Mouse (Mus musculus): ENCODE measurements around the gene Glt6d1. TPM values are rescaled to one million over a fixed set of nuclear protein-coding genes. Genes with fewer than 3 reads are reported as not detected.

The Glt6d1 gene
- polyA plus RNA-seq, 2 experiments, result not detected

GRCm38 (mm10) chr2:25765269-25765668 is 50.4 kb downstream of the Glt6d1 start, which contains the start of gene Lcn3:
Gene Lcn3, plus strand, starts transcription at chr2:25765569.
- no peak for TF ChIP-seq POLR2A (IDR thresholded peaks at IDR 0.05; ENCODE audit: borderline replicate concordance, extremely low read depth, insufficient read depth, insufficient read length)
- Histone ChIP-seq H3K27ac (replicated peaks; ENCODE audit: low read depth, low read length) (no peak within 1 kb of the TSS), H3K9ac (ENCODE audit: low read depth, low read length, severe bottlenecking) (no peak within 1 kb of the TSS), H3K9me3 (ENCODE audit: control insufficient read depth, low read length) (no peaks in the 10 kb centered on the region), H3K4me3 (replicated peaks; ENCODE audit: low read length) (no peak within 1 kb of the TSS), H3K36me3 (ENCODE audit: control insufficient read depth, insufficient read depth, low read length) (no peaks in the 10 kb centered on the region), H3K4me1 (ENCODE audit: control insufficient read depth, insufficient read depth, low read length) (no peaks in the 10 kb centered on the region), H3K27me3 (ENCODE audit: control insufficient read depth, insufficient read depth, low read length) (no peaks in the 10 kb centered on the region), H3K4me2 (replicated peaks; ENCODE audit: low read depth, low read length, severe bottlenecking) (no peak within 1 kb of the TSS)
- 43% methylated on average over 2 of the region's 2 CpGs for WGBS
- ATAC-seq (ENCODE audit: low FRiP score, low read depth) (no peak), DNase-seq (ENCODE audit: low spot score) (no peak)

- no peaks in the 10 kb centered on the region for H3K9me3 ChIP-seq (ENCODE audit: control insufficient read depth, low read length)
- WGBS, result 57% methylated on average over 4 of the region's 4 CpGs
- H3K4me2 ChIP-seq (replicated peaks; ENCODE audit: low read depth, low read length, severe bottlenecking), result no peak overlapping the region
- no peaks in the 10 kb centered on the region for H3K4me1 ChIP-seq (ENCODE audit: control insufficient read depth, insufficient read depth, low read length)
- H3K36me3 ChIP-seq (ENCODE audit: control insufficient read depth, insufficient read depth, low read length), result no peaks in the 10 kb centered on the region
- no peak overlapping the region for H3K27ac ChIP-seq (replicated peaks; ENCODE audit: low read depth, low read length)
- TF ChIP-seq POLR2A (IDR thresholded peaks at IDR 0.05; ENCODE audit: borderline replicate concordance, extremely low read depth, insufficient read depth, insufficient read length), result no peak
- ATAC-seq (ENCODE audit: low FRiP score, low read depth) (no peak), DNase-seq (ENCODE audit: low spot score) (no peak)
- no peaks in the 10 kb centered on the region for H3K27me3 ChIP-seq (ENCODE audit: control insufficient read depth, insufficient read depth, low read length)
- no peak overlapping the region for H3K9ac ChIP-seq (ENCODE audit: low read depth, low read length, severe bottlenecking)
- no peak overlapping the region for H3K4me3 ChIP-seq (replicated peaks; ENCODE audit: low read length)
Observed at GRCm38 (mm10) chr2:25758064-25758625, 57.5 kb downstream of the Glt6d1 start.

- no peaks in the 10 kb centered on the region for H3K9me3 ChIP-seq (ENCODE audit: control insufficient read depth, low read length)
- TF ChIP-seq POLR2A (IDR thresholded peaks at IDR 0.05; ENCODE audit: borderline replicate concordance, extremely low read depth, insufficient read depth, insufficient read length), result no peak
- no peak overlapping the region for H3K4me2 ChIP-seq (replicated peaks; ENCODE audit: low read depth, low read length, severe bottlenecking)
- 89% methylated on average over 1 of the region's 1 CpGs for WGBS
- H3K9ac ChIP-seq (ENCODE audit: low read depth, low read length, severe bottlenecking), result no peak overlapping the region
- H3K4me3 ChIP-seq (replicated peaks; ENCODE audit: low read length), result no peak overlapping the region
- no peak overlapping the region for H3K27ac ChIP-seq (replicated peaks; ENCODE audit: low read depth, low read length)
- DNase-seq (ENCODE audit: low spot score) (no peak), ATAC-seq (ENCODE audit: low FRiP score, low read depth) (no peak)
- H3K27me3 ChIP-seq (ENCODE audit: control insufficient read depth, insufficient read depth, low read length), result no peaks in the 10 kb centered on the region
- H3K4me1 ChIP-seq (ENCODE audit: control insufficient read depth, insufficient read depth, low read length), result no peaks in the 10 kb centered on the region
- no peaks in the 10 kb centered on the region for H3K36me3 ChIP-seq (ENCODE audit: control insufficient read depth, insufficient read depth, low read length)
Observed at GRCm38 (mm10) chr2:25754201-25754600, 61.4 kb downstream of the Glt6d1 start.

Other genes with a start within 250 kb of the Glt6d1 start
- 10.9 and 15.0 TPM in 2 replicates for gene Mamdc4, start 241.0 kb downstream of the Glt6d1 start, polyA plus RNA-seq (2012; rRNA removed)
- 1.4 and 1.8 TPM in 2 replicates for gene Mamdc4, start 241.0 kb downstream of the Glt6d1 start, polyA plus RNA-seq (2014; fragmentation: Nextera tagmentation; extraction: Ambion mirVana)
- gene Phpt1, start 240.6 kb downstream of the Glt6d1 start, polyA plus RNA-seq (2012; rRNA removed), result 137 and 139 TPM in 2 replicates
- gene Phpt1, start 240.6 kb downstream of the Glt6d1 start, polyA plus RNA-seq (2014; fragmentation: Nextera tagmentation; extraction: Ambion mirVana), result 167 and 176 TPM in 2 replicates
- gene Ajm1, start 234.1 kb downstream of the Glt6d1 start, polyA plus RNA-seq (2012; rRNA removed), result 2.5 and 3.5 TPM in 2 replicates
- gene Ajm1, start 234.1 kb downstream of the Glt6d1 start, polyA plus RNA-seq (2014; fragmentation: Nextera tagmentation; extraction: Ambion mirVana), result 0.18 and 0.19 TPM in 2 replicates
- gene Rabl6, start 207.3 kb downstream of the Glt6d1 start, polyA plus RNA-seq (2012; rRNA removed), result 99.4 and 110 TPM in 2 replicates
- gene Rabl6, start 207.3 kb downstream of the Glt6d1 start, polyA plus RNA-seq (2014; fragmentation: Nextera tagmentation; extraction: Ambion mirVana), result 74.8 and 80.7 TPM in 2 replicates
- 0.03 TPM in 2 replicates for gene Ccdc183, start 198.2 kb downstream of the Glt6d1 start, polyA plus RNA-seq (2012; rRNA removed)
- 0.19 and 0.28 TPM in 2 replicates for gene Ccdc183, start 198.2 kb downstream of the Glt6d1 start, polyA plus RNA-seq (2014; fragmentation: Nextera tagmentation; extraction: Ambion mirVana)
- gene Tmem141, start 193.8 kb downstream of the Glt6d1 start, polyA plus RNA-seq (2012; rRNA removed), result 25.6 and 26.8 TPM in 2 replicates
- gene Tmem141, start 193.8 kb downstream of the Glt6d1 start, polyA plus RNA-seq (2014; fragmentation: Nextera tagmentation; extraction: Ambion mirVana), result 30.3 and 31.9 TPM in 2 replicates
- 0.92 and 0.98 TPM in 2 replicates for gene Fcna, start 187.8 kb downstream of the Glt6d1 start, polyA plus RNA-seq (2012; rRNA removed)
- gene Fcna, start 187.8 kb downstream of the Glt6d1 start, polyA plus RNA-seq (2014; fragmentation: Nextera tagmentation; extraction: Ambion mirVana), result 2.0 TPM in 2 replicates
- 0.13 and 0.29 TPM in 2 replicates for gene Lcn8, start 162.7 kb downstream of the Glt6d1 start, polyA plus RNA-seq (2012; rRNA removed)
- gene Lcn8, start 162.7 kb downstream of the Glt6d1 start, polyA plus RNA-seq (2014; fragmentation: Nextera tagmentation; extraction: Ambion mirVana), result 0.72 TPM in 1 of 2 replicates, not detected in the other
- gene Lcn5, start 157.9 kb downstream of the Glt6d1 start, polyA plus RNA-seq (2012; rRNA removed), result 0.26 TPM in 1 of 2 replicates, not detected in the other
- gene Lcn5, start 157.9 kb downstream of the Glt6d1 start, polyA plus RNA-seq (2014; fragmentation: Nextera tagmentation; extraction: Ambion mirVana), result not detected in 2 replicates
- not detected in 2 replicates for gene Lcn6, start 139.1 kb downstream of the Glt6d1 start, polyA plus RNA-seq (2012; rRNA removed)
- gene Lcn6, start 139.1 kb downstream of the Glt6d1 start, polyA plus RNA-seq (2014; fragmentation: Nextera tagmentation; extraction: Ambion mirVana), result not detected in 2 replicates
- gene Lcn10, start 133.1 kb downstream of the Glt6d1 start, polyA plus RNA-seq (2012; rRNA removed), result not detected in 2 replicates
- gene Lcn10, start 133.1 kb downstream of the Glt6d1 start, polyA plus RNA-seq (2014; fragmentation: Nextera tagmentation; extraction: Ambion mirVana), result not detected in 2 replicates
- not detected in 2 replicates for gene Obp2a, start 115.8 kb downstream of the Glt6d1 start, polyA plus RNA-seq (2012; rRNA removed)
- gene Obp2a, start 115.8 kb downstream of the Glt6d1 start, polyA plus RNA-seq (2014; fragmentation: Nextera tagmentation; extraction: Ambion mirVana), result not detected in 2 replicates
- 66.3 and 75.3 TPM in 2 replicates for gene Bmyc, start 109.1 kb downstream of the Glt6d1 start, polyA plus RNA-seq (2012; rRNA removed)
- 93.1 and 93.5 TPM in 2 replicates for gene Bmyc, start 109.1 kb downstream of the Glt6d1 start, polyA plus RNA-seq (2014; fragmentation: Nextera tagmentation; extraction: Ambion mirVana)
- gene Obp2b, start 78.8 kb downstream of the Glt6d1 start, polyA plus RNA-seq (2012; rRNA removed), result not detected in 2 replicates
- not detected in 2 replicates for gene Obp2b, start 78.8 kb downstream of the Glt6d1 start, polyA plus RNA-seq (2014; fragmentation: Nextera tagmentation; extraction: Ambion mirVana)
- gene Lcn3, start 50.3 kb downstream of the Glt6d1 start, polyA plus RNA-seq (2012; rRNA removed), result not detected in 2 replicates
- not detected in 2 replicates for gene Lcn3, start 50.3 kb downstream of the Glt6d1 start, polyA plus RNA-seq (2014; fragmentation: Nextera tagmentation; extraction: Ambion mirVana)
- gene Lcn11, start 38.8 kb downstream of the Glt6d1 start, polyA plus RNA-seq (2012; rRNA removed), result not detected in 2 replicates
- not detected in 2 replicates for gene Lcn11, start 38.8 kb downstream of the Glt6d1 start, polyA plus RNA-seq (2014; fragmentation: Nextera tagmentation; extraction: Ambion mirVana)
- not detected in 2 replicates for gene Gm13539, start 33.6 kb downstream of the Glt6d1 start, polyA plus RNA-seq (2012; rRNA removed)
- not detected in 2 replicates for gene Gm13539, start 33.6 kb downstream of the Glt6d1 start, polyA plus RNA-seq (2014; fragmentation: Nextera tagmentation; extraction: Ambion mirVana)
- 0.12 TPM in 1 of 2 replicates, not detected in the other for gene Lcn9, start 7.3 kb upstream of the Glt6d1 start, polyA plus RNA-seq (2012; rRNA removed)
- not detected in 2 replicates for gene Lcn9, start 7.3 kb upstream of the Glt6d1 start, polyA plus RNA-seq (2014; fragmentation: Nextera tagmentation; extraction: Ambion mirVana)
- 0.18 and 0.28 TPM in 2 replicates for gene Sohlh1, start 31.4 kb upstream of the Glt6d1 start, polyA plus RNA-seq (2012; rRNA removed)
- gene Sohlh1, start 31.4 kb upstream of the Glt6d1 start, polyA plus RNA-seq (2014; fragmentation: Nextera tagmentation; extraction: Ambion mirVana), result 0.14 and 0.46 TPM in 2 replicates
- 2.7 and 3.2 TPM in 2 replicates for gene Kcnt1, start 47.9 kb upstream of the Glt6d1 start, polyA plus RNA-seq (2012; rRNA removed)
- 0.08 and 0.15 TPM in 2 replicates for gene Kcnt1, start 47.9 kb upstream of the Glt6d1 start, polyA plus RNA-seq (2014; fragmentation: Nextera tagmentation; extraction: Ambion mirVana)
- gene Camsap1, start 167.4 kb upstream of the Glt6d1 start, polyA plus RNA-seq (2012; rRNA removed), result 16.1 and 16.7 TPM in 2 replicates
- gene Camsap1, start 167.4 kb upstream of the Glt6d1 start, polyA plus RNA-seq (2014; fragmentation: Nextera tagmentation; extraction: Ambion mirVana), result 24.2 and 27.8 TPM in 2 replicates
- gene Ubac1, start 205.9 kb upstream of the Glt6d1 start, polyA plus RNA-seq (2012; rRNA removed), result 76.5 and 78.8 TPM in 2 replicates
- gene Ubac1, start 205.9 kb upstream of the Glt6d1 start, polyA plus RNA-seq (2014; fragmentation: Nextera tagmentation; extraction: Ambion mirVana), result 99.3 and 106 TPM in 2 replicates